Mouse (Mus musculus): Measurements from ENCODE around the gene Kif5a.

The Kif5a gene

DNA sequence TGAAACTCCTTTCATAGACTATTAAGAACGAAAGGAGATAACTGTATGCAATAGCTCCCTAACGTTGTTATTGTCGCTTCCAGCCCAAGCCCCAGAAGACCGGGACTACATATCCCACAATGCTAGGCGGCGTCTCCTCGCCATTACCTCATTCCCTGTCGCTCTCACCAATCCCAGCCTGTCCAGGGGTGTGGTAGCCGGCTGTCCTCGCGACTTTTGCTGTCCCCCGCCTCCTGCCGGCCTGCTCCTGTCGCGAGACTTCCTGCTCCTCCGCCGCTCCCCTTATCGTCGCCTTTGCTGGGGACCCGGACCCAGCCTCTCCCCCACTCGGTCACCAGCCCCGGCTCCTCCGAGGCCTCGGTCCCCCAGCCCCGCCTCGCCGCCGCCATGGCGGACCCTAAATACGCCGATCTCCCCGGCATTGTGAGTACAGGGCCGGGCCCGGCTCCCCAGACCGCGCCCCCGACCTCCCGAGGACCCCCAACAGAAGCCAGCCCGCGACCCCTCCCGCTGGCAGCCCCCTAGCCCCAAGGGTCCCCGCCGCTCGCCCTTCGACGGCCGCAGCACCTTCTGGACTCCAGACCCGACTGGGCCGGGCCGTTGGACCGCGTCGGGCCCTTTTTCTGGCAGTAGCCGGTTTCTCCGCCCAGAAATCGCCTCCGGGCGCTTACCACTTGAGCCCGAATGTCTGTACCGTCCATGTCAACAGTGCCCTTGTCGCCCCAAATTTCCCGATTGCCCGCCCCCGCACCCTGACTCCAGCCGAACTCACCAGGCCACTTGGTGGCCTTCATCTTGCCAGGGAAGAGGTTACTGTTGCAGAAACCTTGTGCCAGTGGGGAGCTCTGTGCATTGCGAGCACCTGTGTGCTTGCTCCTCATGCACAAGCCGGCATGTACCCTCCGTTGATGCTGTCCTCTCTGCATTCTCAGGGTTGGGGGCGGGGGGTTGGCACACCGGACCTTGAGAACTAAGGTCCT is 3.3 kb upstream of the Kif5a start, which contains the start of gene Dctn2:
Gene Dctn2 (plus strand): TSS at position 257 of the 980 bp plus-strand sequence.
- peak; percentile 98 to 99 for DNase-seq (ENCODE audit: low spot score in 2 of 2)

DNA sequence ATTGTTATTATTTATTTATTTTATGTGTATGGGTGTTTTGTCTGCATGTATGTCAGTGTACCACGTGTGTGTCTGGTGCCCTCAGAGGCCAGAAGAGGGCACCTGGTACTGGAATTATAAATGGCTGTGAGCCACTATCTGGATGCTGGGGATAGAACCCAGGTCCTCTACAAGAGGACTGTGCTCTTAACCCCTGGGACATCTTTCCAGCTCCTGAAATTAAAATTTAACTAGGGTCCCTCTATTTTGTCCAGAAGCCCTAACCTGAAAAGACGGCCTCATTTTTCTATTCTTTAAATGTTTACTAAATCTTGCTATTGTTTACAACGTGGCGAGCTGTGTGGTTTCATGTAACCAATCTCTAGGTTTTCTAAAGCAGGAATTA is 2.6 kb upstream of the Kif5a start:
- no peak for DNase-seq (ENCODE audit: low spot score in 2 of 2)

DNA sequence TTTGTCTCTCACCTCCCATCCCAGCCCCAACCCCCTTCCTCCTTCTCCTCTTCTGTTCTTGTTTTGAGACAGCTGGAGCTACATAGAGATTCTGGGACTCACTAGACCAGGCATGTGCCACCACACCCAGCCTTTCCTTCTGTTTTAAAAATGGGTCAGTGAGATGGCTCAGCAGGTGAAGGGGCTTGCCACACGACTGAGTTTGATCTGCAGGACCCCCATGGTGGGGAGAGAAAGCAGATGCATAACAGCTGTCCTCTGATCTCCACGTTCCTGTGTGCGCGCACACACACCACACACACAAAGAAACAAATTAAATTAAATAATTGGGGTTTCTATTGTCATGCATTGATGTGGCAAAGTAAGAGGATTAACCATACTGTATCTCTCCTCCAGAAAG is 1.8 kb upstream of the Kif5a start:
- DNase-seq (ENCODE audit: low spot score in 2 of 2): no peak

DNA sequence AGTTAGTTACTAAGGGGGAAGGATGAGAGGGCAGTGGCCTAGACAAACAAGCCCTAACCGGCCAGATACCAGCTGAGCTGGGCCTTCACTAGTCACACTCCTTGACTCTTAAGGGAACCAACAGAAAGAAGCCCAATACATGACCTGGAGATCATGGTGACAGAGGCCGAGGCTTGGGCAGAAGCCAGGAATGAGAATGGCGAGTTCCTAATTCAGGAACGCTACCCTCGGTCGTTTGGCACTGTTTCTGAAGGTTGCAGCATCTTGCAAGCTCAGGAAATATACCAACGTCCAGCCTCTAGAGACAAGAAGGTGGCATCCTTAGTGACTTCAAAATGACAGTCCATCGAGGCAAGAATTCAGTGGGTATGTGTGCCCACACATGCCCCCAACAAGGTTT is 1.2 kb upstream of the Kif5a start:
- no peak for DNase-seq (ENCODE audit: low spot score in 2 of 2)

- no peak for DNase-seq (ENCODE audit: low spot score in 2 of 2)
Measured at GRCm38 (mm10) chr10:127263631-127264030, 483 bp upstream of the Kif5a start.

DNA sequence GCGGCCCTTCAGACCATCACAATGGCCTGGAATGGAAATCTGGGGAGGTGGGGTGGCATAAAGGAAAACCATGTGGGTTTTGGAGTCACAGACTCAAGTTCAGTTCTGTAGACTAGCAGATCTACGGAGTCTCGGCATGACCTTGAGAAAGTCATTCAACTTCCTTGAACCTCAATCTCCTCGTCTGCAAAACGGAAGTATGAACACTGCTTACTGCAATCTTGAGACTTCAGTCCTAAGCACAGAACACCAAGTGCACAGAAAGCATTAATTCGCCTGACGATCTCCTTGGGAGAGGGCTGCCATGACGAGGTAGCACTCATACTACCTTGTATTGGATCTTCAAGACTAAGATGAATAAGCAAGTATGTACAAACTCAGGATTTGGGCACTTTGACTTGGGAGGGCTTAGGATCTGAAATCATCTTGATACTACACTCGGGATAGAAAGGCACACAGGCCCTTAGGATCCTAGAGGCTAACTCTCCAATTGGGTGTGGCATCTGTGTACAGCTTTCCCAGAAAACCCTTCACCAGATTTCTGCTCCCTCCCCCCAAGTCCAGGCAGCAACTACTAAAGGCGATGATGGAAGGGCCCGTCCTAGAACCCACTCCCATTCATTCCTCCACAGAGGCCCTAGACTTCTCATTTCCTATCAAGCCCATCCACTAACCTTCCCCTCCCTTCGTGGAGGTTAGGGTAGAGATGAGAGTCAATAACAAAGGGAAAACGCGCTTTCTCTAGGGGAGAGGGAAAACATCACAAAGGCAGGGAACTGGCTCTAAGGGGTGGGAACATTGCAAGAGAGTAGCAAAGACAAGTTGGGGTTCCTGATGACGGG is 1.2 kb downstream of the Kif5a start:
- peak in 1 of 2 experiments; percentile 54 for DNase-seq (ENCODE audit: low spot score in 2 of 2)

- no peak for DNase-seq (ENCODE audit: low spot score in 2 of 2)
Measured at GRCm38 (mm10) chr10:127258489-127258888, 4.7 kb downstream of the Kif5a start.

DNA sequence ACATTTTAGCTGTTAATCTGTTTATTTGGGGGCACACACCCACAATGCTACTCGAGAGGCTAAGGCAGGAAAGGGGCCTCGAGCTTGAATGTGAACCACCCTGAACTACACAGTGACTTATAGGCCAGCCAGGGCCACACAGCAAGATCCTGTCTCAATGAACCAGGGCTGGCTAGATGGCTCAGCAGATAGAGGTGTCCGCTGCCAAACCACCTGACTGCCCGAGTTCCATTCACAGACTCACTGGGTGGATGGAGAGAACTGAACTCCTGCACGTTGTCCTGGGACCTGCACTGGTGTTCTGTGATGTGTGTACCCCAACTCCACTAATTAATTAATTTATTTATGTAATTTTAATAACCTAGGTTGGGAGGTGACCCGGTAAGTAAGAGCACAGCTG is 5.4 kb downstream of the Kif5a start:
- DNase-seq (ENCODE audit: low spot score in 2 of 2): no peak

DNA sequence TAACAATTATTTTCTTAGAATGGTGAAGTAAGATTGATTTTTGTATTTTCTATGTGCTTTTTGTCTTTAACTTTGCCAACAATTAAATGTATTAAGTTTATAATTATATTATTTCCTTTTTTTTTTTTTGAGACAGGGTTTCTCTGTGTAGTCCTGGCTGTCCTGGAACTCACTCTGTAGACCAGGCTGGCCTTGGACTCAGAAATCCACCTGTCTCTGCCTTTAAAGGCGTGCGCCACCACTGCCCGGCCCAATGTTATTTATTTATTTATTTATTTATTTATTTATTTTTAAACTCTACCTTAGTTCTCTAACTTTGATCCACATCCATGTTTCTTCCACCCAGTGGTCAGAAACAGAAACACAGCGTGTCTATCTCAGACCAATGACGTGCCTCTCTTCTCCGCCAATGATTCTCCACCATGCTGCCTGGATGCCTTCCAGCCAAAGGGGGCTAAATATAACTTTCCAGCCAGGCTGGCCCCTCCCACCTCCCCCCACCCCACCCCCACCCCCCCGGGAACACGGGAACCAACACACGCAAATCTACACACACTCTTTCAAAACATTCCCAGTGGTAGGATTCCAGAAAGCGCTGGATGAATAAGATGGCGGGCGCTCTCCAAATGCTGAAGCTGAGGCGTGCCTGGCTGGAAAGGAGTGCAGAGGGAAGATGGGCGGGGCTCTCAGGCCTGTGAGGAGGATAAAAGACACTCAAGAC is 7.4 kb downstream of the Kif5a start:
- DNase-seq (ENCODE audit: low spot score in 2 of 2): peak; percentile 56 to 71

DNA sequence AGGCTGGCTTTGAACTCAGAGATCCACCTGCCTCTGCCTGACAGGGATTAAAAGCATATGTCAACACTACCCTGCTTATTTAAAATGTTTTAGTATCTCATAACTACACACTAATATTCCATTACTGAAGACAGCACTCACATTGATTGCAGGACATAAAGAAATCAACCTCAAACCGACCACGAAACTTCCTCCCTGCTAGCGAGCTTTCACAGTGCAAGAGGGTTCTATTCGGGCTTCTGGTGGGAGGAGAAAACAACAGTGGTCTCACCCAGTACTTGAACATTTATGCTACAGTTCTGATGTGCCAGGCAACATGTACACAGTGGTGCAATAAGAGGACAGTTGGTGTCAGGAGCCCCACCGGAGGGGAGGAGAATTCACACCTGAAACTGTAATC is 12.3 kb downstream of the Kif5a start:
- DNase-seq (ENCODE audit: low spot score in 2 of 2): no peak

DNA sequence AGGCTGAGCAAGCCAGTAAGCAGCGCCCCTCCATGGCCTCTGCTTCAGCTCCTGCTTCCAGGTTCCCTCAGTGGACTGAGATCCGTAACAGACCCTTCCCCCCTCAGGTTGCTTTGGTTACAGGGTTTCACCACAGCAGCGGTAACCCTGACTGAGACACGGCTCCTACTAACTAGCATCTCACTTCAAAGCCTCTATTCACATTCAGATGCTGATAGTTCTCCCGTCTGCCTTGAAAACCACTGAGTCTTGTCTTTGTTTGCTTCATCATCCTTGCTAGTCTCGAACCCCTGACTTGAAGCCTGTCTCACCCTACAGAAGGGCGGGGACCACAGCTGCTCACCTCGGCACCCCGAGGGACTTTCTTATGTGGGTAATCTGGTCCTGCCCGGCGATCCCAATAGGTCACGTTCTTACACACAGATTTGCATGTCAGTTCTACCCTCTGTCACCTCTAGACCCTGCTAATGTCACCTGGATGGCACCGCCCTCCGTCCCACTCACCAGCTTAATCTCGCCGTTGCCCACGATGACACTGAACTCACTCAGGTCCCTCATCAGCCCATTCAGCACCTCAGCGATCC is 24.8 kb downstream of the Kif5a start:
- no peak for DNase-seq (ENCODE audit: low spot score in 2 of 2)

DNA sequence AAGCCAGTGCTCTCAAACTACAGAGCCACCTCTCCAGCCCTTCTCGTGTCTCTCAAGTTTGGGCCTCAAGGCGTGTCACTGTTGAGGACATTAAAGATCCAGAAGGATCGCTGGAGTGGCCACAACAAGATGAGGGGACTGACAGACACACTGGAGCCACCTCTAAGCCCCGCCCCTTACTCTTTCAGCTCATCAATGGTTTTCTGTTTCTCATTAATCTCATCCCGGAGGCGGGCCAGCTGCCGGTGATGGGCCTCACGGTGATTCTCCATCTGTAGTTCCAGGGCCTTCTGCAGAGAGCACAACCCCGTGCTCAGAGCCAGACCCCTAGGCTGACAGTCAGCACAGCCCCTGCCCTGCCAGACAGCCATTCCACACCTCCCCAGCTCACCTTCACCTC is 26.6 kb downstream of the Kif5a start:
- DNase-seq (ENCODE audit: low spot score in 2 of 2): no peak

DNA sequence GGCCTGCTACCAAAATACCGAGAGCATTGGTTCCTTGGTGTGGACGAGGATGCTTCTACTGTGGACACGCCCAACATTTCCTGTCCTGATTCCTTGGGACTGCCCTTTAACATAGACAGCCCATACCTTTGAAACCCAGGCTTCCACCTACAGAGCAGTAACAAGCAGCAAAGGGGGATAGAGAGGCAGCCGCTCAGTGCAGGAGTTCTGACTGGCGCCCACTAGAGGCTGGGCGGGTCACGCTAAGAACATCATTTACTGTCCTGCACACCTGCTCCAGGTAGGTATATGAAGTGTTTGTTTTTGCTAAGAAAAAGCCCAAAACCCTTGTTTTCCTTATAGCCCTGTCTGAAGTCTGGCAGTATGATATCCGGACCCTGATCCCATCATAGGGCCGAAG is 30.0 kb downstream of the Kif5a start:
- DNase-seq (ENCODE audit: low spot score in 2 of 2): no peak

DNA sequence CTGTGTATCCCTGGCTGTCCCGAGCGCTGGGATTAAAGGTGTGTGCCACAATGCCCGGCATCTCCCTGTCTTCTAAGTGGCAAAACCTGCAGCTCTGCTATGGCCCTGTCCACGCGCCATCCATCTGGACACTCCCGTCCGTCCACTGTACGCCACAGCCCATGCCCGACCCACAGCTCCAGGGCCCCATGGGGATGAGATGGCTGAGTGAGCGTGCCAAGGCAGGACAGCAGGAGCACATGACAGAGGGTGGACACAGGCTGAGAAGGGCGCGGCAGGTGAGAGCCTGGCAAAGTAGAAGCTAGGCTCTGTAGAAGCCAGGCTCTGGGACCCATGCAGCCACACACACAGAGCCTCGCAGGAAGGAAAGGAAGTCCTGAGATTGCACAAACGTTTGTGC is 31.4 kb downstream of the Kif5a start:
- DNase-seq (ENCODE audit: low spot score in 2 of 2): no peak

GRCm38 (mm10) chr10:127230693-127231092 is 32.5 kb downstream of the Kif5a start:
- DNase-seq (ENCODE audit: low spot score in 2 of 2): no peak

GRCm38 (mm10) chr10:127228897-127229296 is 34.3 kb downstream of the Kif5a start:
- DNase-seq (ENCODE audit: low spot score in 2 of 2): no peak

DNA sequence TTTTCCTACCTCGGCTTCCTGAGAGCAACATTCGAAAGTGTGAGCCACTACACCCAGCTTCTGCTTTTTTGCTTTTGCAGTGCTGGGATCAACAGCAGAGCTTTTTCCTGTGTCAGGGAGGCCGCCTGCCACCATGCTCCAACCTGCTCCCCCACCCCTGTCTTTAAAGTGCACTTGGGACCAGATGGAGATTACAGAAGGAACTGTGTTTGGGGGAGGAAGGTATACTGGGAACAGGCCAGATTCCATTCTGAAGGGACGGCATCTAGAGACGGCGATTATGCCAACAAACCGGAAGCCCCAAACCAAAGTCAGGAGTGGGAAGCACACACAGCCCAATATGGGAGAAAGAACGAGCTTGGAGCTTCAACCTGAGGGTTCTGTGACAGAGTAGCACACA is 36.0 kb downstream of the Kif5a start:
- DNase-seq (ENCODE audit: low spot score in 2 of 2): no peak

- no peak for DNase-seq (ENCODE audit: low spot score in 2 of 2)
Measured at GRCm38 (mm10) chr10:127226318-127226895, 36.7 kb downstream of the Kif5a start.

- DNase-seq (ENCODE audit: low spot score in 2 of 2): no peak
Measured at GRCm38 (mm10) chr10:127225732-127226131, 37.4 kb downstream of the Kif5a start.

- no peak for DNase-seq (ENCODE audit: low spot score in 2 of 2)
Measured at GRCm38 (mm10) chr10:127225213-127225612, 37.9 kb downstream of the Kif5a start.

DNA sequence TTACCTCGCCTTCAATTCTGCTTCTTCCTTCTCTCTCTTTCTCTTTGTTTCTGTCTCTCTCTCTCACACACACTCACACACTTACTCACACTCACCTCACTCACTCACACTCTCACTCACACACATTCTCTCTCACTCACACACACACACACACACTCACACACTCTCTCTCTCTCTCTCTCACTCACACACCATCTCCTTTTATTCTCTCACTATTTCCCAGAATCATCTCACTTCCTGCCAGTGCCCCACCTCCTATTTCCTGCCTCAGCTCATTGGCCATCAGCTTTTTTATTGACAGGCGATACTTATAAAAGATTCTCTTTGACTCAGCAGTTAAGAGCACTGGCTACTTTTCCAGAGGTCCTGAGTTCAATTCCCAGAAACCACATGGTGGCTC is 44.8 kb downstream of the Kif5a start:
- no peak for DNase-seq (ENCODE audit: low spot score in 2 of 2)
